Mouse (Mus musculus) G1E (cell line): ENCODE measurements at regions not wholly inside any gene's neighbourhood (a gene's known extent, or its start where the extent isn't known, plus 50 kb on each side); places are given as distances from the start of the nearest gene placed in this dataset.

Experiments used
- CTCF ChIP-seq: IDR thresholded peaks from 2 replicates; pipeline ENCODE4 v1.5.1; 2012; ENCODE audit warnings: low read depth, low read length, inconsistent platforms, mixed read lengths
- GATA1 ChIP-seq: IDR thresholded peaks from 2 replicates; pipeline ENCODE4 v1.6.1; 2012; ENCODE audit warnings: borderline replicate concordance, low read length, inconsistent platforms, mixed read lengths
- GATA2 ChIP-seq: IDR thresholded peaks from 2 replicates; pipeline ENCODE4 v1.6.1; 2012; ENCODE audit warnings: low read depth, low read length, inconsistent platforms, borderline replicate concordance
- POLR2AphosphoS5 ChIP-seq: IDR thresholded peaks from 2 replicates; pipeline ENCODE4 v1.6.1; 2012; ENCODE audit warnings: low read depth, low read length, inconsistent platforms; ENCODE audit not compliant: insufficient replicate concordance
- TAL1 ChIP-seq: conservative IDR thresholded peaks from 2 replicates; pipeline ENCODE4 v1.6.1; 2012; ENCODE audit warnings: low read depth, low read length, inconsistent platforms, mixed read lengths

DNA sequence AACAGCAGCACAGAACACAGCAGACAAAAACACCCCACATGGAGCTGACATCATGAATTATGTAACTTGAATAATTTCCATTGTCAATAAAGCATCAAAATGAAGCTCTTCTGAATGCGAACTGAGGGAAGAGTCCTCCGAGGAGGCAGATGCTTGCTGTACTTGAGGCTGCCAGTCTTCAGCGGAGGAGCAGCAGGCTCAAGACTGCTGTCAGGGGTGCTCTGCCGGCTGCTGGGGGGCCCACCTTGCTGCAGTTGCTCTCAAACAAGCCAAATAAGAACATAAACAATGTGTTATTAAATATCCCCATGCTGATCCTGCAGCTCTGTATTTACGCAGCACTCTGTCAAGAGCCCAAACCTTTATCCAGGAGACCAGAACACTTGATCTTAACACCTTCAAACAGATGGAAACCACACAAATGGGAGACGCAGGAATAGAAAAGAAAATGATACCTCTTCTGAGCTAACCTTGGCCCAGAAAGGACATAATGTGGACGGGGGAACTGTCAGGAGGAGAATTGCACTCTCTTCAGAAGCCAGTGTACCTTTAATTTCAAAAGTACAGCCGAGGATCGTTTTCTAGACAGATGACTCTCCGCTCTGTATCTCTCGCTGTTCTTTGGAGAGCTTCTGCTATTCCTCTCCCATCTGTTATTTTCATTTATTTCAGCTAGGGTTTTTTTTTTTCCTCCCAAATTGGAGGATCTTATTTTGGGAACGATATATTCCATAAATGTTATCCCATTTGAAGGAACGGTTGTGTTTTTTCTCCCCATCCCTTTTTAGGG is 612.0 kb upstream of the Arid1b start:
- no peak for TF ChIP-seq GATA1
- TF ChIP-seq CTCF, result no peak
- TF ChIP-seq GATA2, result no peak
- TF ChIP-seq TAL1, result no peak
- TF ChIP-seq POLR2AphosphoS5, result no peak
